Mouse (Mus musculus): ENCODE measurements around the gene Slx4ip. TPM values are rescaled to one million over a fixed set of nuclear protein-coding genes. Genes with fewer than 3 reads are reported as not detected.

Gene Slx4ip
- total RNA-seq (2015) (7.8 and 8.3 TPM in 2 replicates), total RNA-seq (2017) (4.6 and 6.2 TPM in 2 replicates)

DNA sequence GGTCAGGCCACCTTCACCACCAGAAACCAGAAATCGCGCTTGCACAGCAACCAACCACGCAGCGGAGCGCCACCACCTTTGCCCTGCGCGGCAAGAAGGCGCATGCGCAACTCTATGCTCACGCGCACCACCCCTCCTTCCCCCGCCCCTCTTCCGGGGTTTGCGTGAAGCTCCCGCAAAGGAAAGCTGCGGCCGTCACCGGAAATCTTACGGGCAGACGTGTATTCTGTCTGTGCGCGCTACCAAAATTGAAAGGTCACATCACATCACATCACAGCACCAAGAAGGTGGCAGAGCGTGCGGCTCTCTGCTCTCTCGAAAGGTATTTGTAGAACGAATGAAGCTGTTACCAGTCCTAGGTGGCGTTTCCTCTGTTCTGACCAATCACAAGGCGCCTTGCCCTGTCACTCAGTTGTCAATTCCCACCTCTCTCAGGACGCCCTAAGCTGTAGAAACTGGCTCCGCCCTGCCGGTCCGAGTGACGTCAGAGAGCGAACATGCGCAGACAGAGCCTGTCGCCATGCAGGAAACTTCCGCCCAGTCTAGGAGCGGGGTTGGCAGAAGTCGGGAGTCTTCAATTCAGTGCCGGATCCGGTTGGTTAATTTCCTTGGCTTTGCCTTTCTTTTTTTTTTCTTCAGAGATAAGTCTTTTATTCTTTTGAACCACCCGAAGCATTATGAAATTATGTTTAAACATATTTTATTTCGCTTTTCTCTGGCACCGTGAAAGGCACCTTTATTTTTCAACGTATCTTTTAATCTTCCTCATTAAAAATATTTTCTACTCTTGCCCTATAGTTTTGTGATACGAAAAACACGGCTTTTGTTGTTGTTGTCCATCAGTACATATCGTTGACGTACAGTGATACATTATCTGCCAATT lies at the start of gene Slx4ip, which contains the start of the genes AL731706.1 and Mkks:
Gene Slx4ip, plus strand, starts transcription at position 151 of the 883 bp plus-strand sequence.
Gene AL731706.1, minus strand, starts transcription at position 322 of the 883 bp plus-strand sequence.
Gene Mkks, minus strand, starts transcription at position 322 of the 883 bp plus-strand sequence.
- peak; percentile 73 for ATAC-seq (replicated peaks; ENCODE audit: poor library complexity)

DNA sequence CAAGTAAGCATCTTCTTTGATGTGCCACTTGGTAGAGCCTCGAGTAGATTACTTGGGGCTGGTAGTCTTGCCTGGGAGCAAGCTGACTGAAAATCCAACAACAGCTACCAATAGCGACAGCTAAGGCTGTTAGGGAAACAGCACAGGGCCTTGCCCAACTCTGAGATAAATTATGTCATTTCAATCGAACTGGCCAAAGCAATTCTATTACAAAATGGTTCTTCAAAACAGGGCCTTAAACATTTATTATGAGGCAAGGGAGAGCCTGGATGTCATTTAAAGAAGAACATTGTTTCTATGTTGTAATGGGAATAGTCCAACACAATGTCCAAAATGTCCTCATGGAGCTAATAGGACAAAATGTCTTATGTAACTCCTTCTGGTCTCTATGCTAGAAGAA lies 40.7 kb upstream of the Slx4ip start:
- ATAC-seq (replicated peaks; ENCODE audit: poor library complexity): no peak

DNA sequence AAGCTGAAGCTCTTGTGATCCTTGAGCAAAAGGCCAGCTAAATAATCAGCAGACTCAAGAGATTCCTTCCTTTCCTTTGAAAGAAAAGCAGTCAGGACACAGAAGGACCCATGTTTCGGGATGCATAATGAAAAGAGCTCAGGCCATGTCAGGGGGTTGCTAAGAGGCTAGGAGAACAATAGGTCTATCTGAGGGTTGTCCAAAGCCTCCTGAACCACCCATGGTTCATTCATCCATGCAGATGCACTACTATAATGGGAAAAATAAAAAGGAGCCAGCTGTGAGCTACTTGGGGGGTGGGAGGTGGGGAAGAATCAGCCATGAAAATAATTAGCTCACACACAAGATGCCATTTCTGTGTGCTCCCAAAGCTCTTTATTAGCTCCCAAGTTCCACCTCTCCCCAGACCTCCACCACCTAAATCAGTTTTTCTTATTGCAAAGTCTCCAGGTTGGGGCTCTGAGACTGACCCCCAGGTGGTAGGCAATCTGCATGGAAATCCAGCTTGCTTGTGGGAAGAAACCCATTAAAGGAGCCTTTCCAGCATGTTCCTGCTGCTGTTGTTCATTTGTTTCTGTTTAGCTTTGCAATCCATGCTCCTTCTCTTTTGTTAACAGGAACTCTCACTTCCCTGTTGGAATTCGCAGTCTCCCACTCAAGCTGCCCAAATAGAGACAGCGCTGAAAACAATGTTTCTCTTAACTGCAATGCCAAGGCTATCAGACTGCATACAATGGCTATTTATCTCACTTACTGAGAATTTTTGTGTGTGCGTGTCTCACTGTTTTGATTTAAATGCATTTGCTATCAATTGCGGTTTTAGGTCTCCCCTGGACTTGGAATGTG lies 36.3 kb upstream of the Slx4ip start:
- no peak for ATAC-seq (replicated peaks; ENCODE audit: poor library complexity)

DNA sequence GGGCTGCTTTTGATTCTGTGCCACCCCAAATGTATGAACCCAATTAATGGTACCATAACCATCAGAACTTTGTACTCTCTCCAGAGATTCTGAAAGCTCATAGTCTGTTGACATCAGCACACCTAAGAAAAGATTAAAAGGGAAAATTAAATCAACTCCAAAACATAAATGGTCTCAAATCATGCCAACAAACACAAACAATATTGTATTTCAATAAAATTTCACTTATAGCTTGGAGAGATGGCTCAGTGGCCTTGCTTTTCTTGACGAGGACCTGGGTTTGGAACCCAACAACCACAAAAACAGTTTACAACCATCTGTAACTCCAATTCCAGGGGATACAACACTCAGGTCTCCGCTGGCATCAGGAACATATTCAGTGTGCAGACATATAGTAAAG lies 5.4 kb upstream of the Slx4ip start, which contains the start of gene AL731706.2:
Gene AL731706.2, minus strand, starts transcription at position 101 of the 400 bp plus-strand sequence.
- no peak for ATAC-seq (replicated peaks; ENCODE audit: poor library complexity)

DNA sequence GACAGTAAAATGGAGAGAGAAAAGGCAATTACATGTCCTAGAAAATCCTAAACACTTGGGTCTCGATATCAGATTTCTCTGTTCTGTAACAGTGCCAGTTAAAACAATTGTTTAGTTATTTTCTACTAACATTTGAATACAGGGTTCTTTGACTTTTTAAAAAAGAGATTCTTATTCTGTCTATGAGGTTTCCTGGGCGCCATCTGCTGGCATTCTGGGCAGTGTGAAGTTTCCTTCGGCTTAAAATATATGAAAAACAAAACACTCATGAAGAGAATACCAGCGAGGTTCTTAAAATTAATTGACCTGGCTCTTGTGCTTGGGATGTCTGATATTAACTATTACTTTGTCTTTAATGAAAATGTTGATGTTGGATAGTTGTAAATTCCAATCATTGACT lies 4.2 kb upstream of the Slx4ip start:
- ATAC-seq (replicated peaks; ENCODE audit: poor library complexity): no peak

DNA sequence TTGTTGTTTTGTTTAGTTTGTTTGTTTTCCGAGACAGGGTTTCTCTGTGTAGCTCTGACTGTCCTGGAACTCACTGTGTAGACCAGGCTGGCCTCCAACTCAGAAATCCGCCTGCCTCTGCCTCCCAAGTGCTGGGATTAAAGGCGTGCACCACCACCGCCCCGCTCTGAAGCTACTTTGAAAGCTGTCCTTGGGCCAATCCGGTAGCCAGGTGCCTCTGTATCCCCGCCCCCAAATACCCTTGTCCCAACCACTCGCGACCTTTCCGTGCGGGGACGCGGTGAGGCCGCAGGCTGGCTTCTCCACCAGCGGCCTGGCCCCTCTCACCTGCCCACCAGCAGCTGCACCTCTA lies 326 bp upstream of the Slx4ip start:
- peak; percentile 53 for ATAC-seq (replicated peaks; ENCODE audit: poor library complexity)

DNA sequence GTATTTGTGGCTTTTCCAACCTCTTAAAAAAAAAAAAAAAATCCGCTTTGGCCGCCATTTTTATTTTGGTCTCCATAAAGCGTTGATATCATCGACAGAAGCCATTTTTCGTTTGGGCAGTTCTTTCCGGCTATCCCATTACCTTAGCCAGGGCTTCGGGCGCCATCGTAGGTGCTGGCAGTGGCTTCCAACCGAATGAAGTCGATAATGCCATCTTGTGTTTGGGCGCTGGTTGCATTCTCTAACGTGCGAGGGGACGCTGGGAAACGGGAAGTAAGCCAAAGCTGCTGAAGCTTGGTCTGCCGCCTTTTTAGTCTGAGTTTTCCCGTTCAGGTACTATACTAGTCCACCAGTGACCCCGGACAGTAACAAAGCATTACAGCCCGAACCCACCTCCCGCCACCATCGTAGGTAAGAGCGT lies 943 bp downstream of the Slx4ip start:
- peak; percentile 78 for ATAC-seq (replicated peaks; ENCODE audit: poor library complexity)

DNA sequence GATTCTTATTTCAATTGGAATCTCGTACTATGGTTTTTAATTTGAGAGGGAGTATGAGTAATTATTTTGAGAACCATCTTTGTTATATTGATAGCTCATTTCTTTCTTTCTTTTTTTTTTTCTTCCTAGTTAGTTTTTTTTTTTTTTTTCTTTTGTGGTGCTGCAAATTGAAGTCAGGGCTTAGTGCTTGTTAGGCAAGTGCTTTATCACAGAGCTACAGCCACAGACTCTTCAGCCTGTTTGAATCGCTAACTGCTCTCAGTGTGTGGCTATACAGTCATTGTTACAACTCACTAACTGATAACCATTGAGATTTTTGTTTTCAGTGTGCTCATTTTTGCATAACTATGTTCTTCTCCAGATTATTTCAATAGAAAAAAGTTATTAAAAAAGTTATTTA lies 3.5 kb downstream of the Slx4ip start:
- ATAC-seq (replicated peaks; ENCODE audit: poor library complexity): no peak

DNA sequence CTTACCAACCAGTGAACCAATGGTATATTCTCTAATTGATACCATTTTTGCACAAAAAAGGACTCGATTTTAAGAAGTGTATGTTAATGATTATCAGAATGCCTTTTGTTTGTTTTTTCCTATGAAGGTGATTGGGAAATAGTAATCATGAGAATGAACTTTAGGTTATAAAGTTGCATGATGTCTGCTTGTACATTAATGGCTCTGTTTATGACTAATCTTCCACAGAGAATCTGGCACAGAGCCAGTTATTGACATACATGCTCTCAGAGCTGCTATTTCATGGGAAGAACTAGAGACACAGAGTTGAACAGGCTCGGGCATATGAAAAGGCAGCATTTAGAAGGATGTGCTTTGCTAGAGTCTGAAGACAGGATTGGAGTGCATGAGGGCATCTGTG lies 5.1 kb downstream of the Slx4ip start:
- ATAC-seq (replicated peaks; ENCODE audit: poor library complexity): no peak

DNA sequence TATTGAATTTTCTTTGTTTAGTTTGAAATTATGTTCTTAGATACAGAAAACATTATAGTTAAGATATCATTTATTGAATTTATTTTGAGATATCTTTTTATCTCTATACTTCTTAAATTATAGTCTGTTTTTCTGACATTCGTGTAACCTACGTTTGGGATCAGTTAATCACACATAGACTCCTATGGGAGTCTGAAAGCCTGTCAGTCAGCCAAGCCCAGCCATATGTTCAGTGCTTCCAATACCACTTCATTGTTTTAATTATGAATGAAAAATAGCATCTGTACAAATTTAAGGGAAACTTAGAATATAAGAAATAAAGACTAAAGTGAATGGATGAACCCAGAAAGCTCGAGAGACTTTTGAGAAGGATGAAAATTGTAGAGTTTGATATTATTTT lies 17.6 kb downstream of the Slx4ip start:
- no peak for ATAC-seq (replicated peaks; ENCODE audit: poor library complexity)

DNA sequence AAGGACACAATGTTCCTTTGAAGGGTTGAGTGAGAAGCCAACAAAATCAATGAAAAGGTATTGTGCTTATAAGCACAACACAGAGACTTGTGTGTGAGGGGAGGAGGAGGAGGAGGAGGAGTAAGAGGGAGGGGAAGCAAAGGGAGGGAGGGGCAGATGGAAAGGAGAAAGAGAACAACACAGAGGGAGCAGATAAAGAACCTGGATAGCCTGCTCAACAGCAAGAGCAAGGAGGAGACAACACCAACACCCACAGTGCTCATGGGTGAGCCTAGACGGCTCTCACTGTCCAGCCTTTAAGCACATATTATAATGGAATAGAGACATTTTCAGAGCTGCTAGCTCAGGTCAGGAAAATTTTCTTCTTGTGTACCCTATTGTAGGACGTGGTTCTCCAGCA lies 18.3 kb downstream of the Slx4ip start:
- ATAC-seq (replicated peaks; ENCODE audit: poor library complexity): peak; percentile 57; the same call in 1 of the 2 replicates

DNA sequence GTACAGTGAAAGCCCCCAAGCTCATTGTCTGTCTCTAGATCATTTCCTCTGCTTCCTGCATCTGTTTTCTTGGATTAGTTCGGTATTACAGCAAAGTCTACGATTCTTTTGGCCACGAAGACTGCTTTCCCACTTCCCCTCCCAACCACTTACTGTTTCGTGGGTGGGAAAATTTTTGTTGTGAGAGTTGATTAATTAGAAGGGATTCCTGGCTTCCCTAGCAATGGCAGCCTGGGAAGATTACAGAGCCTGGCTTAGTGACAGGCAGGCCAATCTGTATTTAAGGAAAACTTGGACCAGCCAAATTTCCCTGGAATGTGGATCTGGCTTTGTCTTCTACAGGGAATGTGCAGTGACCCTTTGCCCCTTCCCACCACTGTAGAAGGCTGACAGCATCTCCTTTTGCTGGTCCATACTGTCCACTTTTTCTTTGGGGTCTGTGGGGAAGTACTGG lies 21.0 kb downstream of the Slx4ip start:
- ATAC-seq (replicated peaks; ENCODE audit: poor library complexity): no peak

DNA sequence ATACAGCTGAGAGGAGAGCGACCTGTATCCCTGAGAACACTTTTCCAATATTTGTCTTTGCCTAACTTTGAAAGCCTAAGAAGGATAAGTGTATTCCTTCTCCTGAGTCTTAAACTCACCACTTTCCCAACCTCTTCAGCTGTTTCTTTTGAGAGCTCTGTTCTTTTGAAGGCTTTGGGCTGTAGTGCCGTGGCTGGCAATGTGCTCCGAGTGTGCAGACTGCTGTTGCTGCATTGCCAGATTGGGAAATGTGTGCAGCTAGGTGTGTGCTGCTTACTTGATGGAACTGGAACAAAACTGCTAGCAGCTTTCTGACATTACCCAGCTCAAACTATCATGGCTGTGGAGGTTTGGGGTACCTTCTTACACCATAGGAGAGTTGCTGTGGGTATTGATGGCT lies 22.0 kb downstream of the Slx4ip start:
- ATAC-seq (replicated peaks; ENCODE audit: poor library complexity): no peak

DNA sequence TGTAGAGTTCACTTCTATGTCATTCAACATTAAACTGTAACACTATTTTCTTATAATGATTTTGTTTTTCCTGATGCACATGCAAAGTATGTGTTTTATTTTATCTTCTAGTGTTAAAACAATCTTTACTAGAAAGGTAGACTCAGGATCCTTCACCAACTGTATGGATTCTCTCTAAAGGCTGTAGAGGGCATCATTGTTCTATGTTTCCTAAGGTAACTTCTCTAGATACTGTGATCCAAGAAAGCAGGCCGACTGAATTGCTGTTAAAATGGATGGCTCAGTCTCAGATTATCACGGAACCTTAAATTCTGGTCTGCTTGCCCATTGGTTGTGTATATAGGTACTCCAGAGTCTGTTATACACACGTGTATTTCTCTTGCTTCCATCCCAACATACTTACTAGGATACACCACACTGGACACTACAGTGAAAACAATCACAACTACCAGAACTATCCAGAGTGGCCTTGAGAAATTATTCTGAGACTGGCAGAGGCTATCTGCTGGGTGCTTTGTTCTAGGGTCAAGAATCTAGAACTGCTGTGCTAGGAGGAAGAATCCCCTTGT lies 23.4 kb downstream of the Slx4ip start:
- peak; percentile 57 for ATAC-seq (replicated peaks; ENCODE audit: poor library complexity)

DNA sequence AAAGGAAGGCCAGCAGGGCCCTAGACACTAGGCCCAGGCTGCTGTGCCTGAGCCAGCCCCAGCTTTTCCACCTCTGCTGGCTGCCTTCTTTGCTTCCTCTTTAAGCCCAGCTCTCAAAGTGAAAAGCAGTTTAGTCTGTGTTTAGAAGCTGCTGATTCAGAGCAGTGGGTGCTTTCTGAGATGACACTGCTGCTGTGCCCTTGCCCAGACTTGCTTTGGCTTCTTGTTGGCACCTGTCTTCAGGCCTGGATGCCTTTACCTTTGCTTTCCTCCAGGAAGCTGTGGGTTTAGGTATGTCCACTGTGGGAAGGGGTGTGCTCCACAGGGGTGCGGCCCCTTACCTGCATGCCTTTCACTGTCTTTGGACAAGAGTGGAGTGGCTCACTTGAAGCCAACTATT lies 28.4 kb downstream of the Slx4ip start:
- ATAC-seq (replicated peaks; ENCODE audit: poor library complexity): no peak

DNA sequence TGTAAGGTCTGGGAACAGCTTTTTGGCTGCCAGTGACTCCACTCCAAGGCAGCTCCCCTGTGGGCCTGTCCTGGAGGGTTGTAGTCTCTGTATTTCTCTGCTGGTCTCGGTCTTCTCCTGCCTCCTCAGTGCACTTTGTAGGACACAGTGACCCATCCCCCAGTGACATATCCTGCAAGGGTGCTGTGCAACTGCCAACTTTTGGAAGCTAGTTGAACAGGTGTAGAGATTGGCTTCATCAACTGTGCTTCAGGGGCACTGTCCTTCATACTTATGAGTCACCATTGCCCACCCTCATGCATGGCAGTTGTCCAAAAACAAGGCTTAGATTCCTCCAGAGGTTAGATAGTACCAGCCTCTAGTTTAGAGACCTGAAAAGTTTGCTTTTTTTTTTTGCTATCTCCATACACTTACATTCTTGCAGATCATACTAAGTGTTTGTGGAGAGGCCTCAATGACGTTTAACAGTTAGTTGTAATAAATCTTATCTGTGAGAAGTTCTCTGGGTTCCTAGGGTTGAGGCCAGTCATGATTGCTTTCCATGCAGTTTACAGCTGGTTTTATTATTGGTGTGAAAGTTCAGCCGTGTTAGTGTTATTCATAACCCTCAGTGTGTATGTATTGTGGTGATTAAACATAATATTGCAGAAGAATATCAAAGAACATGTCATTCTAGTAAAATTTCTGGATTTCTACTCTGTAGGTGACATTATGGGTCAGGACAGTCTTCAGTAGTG lies 29.4 kb downstream of the Slx4ip start:
- ATAC-seq (replicated peaks; ENCODE audit: poor library complexity): no peak

DNA sequence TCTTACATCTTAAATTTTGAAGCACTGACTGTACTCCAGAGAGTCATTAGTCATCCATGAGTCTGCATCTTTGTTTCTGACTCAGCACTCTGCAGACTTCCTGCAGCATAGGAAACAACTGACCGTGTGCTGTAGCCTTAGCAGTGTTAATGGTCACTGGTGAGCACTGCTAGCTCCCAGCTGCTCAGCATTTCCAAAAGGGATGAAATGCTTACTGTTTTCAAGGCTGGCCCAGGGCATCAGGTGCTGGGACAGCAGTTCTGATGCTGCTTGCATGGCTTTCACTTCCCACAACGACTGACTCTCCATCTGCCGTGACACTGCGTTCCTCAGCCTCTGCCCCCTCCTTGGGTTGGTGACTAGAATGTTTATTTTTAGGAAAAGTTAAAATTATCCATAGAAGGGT lies 30.0 kb downstream of the Slx4ip start:
- ATAC-seq (replicated peaks; ENCODE audit: poor library complexity): peak; percentile 90

DNA sequence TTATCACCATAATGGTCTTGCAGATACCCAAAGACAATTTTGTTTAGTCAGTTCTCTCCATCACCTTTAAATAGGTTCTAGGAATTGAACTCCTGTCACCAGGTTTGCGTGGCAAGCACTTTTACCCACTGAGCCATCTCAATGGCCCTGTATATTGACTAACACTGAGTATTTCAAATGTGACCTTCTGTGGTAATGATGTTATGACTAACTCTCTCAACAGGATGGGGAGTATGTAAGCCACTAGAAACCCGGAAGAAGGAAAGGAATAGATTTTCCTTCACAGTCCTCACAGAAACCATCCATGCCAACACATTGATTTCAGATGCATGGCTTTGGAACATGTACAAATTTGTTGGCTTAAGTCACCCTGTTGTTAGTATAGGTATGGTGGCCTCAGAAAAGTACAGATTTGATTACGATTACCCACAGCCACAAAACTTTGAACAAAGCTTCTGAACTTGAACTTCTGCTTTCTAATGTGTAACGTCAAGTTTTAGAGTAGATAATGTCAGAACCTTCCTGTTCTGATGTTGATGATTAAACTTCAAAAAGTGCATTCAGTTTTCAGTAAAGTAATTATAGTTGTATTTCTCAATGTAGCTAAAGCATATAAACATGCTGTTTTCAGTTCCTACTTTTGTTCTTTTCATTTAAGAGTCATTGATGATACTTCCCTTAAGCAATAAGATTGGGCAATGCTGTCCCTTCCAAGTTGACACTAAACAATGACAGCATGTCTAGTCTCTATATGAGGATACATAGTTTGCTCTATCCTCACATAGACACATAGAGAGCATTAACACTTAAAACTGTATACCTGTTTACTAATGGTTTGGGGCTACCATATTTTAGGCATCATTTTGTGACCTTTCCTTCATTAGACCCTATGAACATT lies 45.6 kb downstream of the Slx4ip start:
- ATAC-seq (replicated peaks; ENCODE audit: poor library complexity): peak; percentile 94

DNA sequence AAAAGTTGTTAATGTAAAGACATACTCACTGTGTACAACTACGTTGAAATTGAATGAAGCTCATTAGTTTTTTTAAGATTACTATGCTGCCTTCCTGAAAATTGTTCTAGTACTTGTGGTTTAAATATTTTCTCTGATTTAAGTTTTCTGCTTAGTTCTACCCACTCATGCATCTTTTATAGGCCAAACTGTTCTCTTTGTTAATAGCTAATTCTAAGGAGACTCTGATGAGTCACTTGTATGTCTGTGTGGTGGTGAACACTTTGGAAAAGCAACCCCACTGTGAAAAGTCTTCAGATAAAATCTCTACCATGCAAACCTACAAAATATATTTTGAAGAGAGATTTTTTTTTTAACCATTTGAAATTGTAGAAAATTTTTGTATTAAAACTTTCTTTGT lies 47.2 kb downstream of the Slx4ip start:
- no peak for ATAC-seq (replicated peaks; ENCODE audit: poor library complexity)
